Mouse (Mus musculus) CH12.LX (cell line): ENCODE measurements around the gene Add1. TPM values are rescaled to one million over a fixed set of nuclear protein-coding genes. Genes with fewer than 3 reads are reported as not detected.
A peak's percentile ranks its signal among the peaks of the same experiment; 100 is the strongest.
"Not testable (repeated sequence)": the region's sequence is repeated elsewhere in the genome, so short reads cannot be mapped to it uniquely, and the experiment has no call there.

Experiments
- DNase-seq: peaks from one replicate; pipeline ENCODE4 v3.0.0-alpha.2; 2013; ENCODE audit errors: extremely low read depth
- H3K27ac ChIP-seq: 2 replicates; pipeline ENCODE4 v1.5.1; 2012; ENCODE audit warnings: low read depth, mild to moderate bottlenecking, control low read depth, moderate library complexity; ENCODE audit not compliant: insufficient read depth
- H3K27me3 ChIP-seq: replicated peaks from 2 replicates; pipeline ENCODE3; 2012; ENCODE audit warnings: inconsistent platforms
- H3K36me3 ChIP-seq, 2 experiments: replicated peaks in 1 of 2; 2 replicates each; pipeline versions ENCODE3 to v1.6.1; 2012; ENCODE audit warnings: inconsistent platforms in 1 of 2, low read length in 1 of 2, mild to moderate bottlenecking in 1 of 2, mixed read lengths in 1 of 2, moderate library complexity in 1 of 2; ENCODE audit not compliant: control insufficient read depth in 1 of 2, insufficient read depth in 1 of 2
- H3K4me1 ChIP-seq, 2 experiments: 2 replicates each; pipeline ENCODE4 v1.6.1; 2012; ENCODE audit warnings: inconsistent platforms in 1 of 2, moderate library complexity in 1 of 2; ENCODE audit not compliant: insufficient read depth in 2 of 2, control insufficient read depth in 1 of 2
- H3K4me2 ChIP-seq: 2 replicates; pipeline ENCODE4 v1.6.1; 2012; ENCODE audit warnings: low read depth, mild to moderate bottlenecking, control low read depth; ENCODE audit not compliant: poor library complexity, insufficient read depth, severe bottlenecking
- H3K4me3 ChIP-seq, 3 experiments: fragments of 150-350 bp in 1 of 3; sonication (generic) in 1 of 3; replicated peaks in 1 of 3; 2 replicates each; pipeline versions ENCODE3 to v1.5.1; 2011 to 2012; ENCODE audit warnings: low read depth in 2 of 3, low read length in 2 of 3, mild to moderate bottlenecking in 2 of 3, moderate library complexity in 2 of 3, control low read depth in 1 of 3, improper control_type of control experiment in 1 of 3, inconsistent platforms in 1 of 3, mixed read lengths in 1 of 3; ENCODE audit not compliant: poor library complexity in 1 of 3
- H3K79me2 ChIP-seq: replicated peaks from 2 replicates; pipeline ENCODE4 v1.6.1; 2012; ENCODE audit warnings: mild to moderate bottlenecking, moderate library complexity; ENCODE audit not compliant: control insufficient read depth, poor library complexity, insufficient read depth, severe bottlenecking; ENCODE audit errors: extremely low read depth
- H3K9ac ChIP-seq: 2 replicates; pipeline ENCODE4 v1.6.1; 2012; ENCODE audit warnings: low read depth, mild to moderate bottlenecking, control low read depth, moderate library complexity; ENCODE audit not compliant: insufficient read depth
- H3K9me3 ChIP-seq: replicated peaks from 2 replicates; pipeline ENCODE3; 2012; ENCODE audit warnings: low read length, inconsistent platforms, mixed read lengths
- BHLHE40 ChIP-seq: IDR thresholded peaks from 2 replicates; pipeline ENCODE4 v1.6.1; 2011; ENCODE audit warnings: mild to moderate bottlenecking, low read depth, low read length, improper control_type of control experiment
- CHD1 ChIP-seq: IDR thresholded peaks from 2 replicates; pipeline ENCODE4 v1.6.1; 2012; ENCODE audit warnings: low read depth, low read length, improper control_type of control experiment, inconsistent platforms
- CHD2 ChIP-seq: IDR thresholded peaks from 2 replicates; pipeline ENCODE4 v1.6.1; 2011; ENCODE audit warnings: low read length, improper control_type of control experiment
- E2F4 ChIP-seq: IDR thresholded peaks from 2 replicates; pipeline ENCODE4 v1.6.1; 2011; ENCODE audit warnings: low read depth, low read length, improper control_type of control experiment; ENCODE audit not compliant: insufficient replicate concordance
- ETS1 ChIP-seq: conservative IDR thresholded peaks from 2 replicates; pipeline ENCODE4 v1.6.1; 2012; ENCODE audit warnings: low read depth, mild to moderate bottlenecking, inconsistent platforms, low read length, improper control_type of control experiment, moderate library complexity
- GABPA ChIP-seq: IDR thresholded peaks from 2 replicates; pipeline ENCODE4 v1.6.1; 2012; ENCODE audit warnings: low read depth, low read length, improper control_type of control experiment, inconsistent platforms; ENCODE audit not compliant: insufficient replicate concordance
- IRF4 ChIP-seq: IDR thresholded peaks from 2 replicates; pipeline ENCODE4 v1.6.1; 2014; ENCODE audit warnings: low read depth, mild to moderate bottlenecking, inconsistent platforms, low read length, improper control_type of control experiment
- KAT2A ChIP-seq: IDR thresholded peaks from 2 replicates; pipeline ENCODE4 v1.6.1; 2012; ENCODE audit warnings: low read length, improper control_type of control experiment, inconsistent platforms; ENCODE audit not compliant: insufficient replicate concordance
- MAX ChIP-seq: IDR thresholded peaks from 2 replicates; pipeline ENCODE4 v1.6.1; 2011; ENCODE audit warnings: low read length, improper control_type of control experiment
- MEF2A ChIP-seq: IDR thresholded peaks from 2 replicates; pipeline ENCODE4 v1.6.1; 2014; ENCODE audit warnings: low read depth, mild to moderate bottlenecking, inconsistent platforms, low read length, improper control_type of control experiment, borderline replicate concordance
- MYC ChIP-seq: IDR thresholded peaks from 2 replicates; pipeline ENCODE4 v1.6.1; 2011; ENCODE audit warnings: low read depth, mild to moderate bottlenecking, improper control_type of control experiment, low read length
- NRF1 ChIP-seq: IDR thresholded peaks from 2 replicates; pipeline ENCODE4 v1.6.1; 2014; ENCODE audit warnings: low read depth, mild to moderate bottlenecking, inconsistent platforms, low read length, improper control_type of control experiment, moderate library complexity
- PAX5 ChIP-seq: IDR thresholded peaks from 2 replicates; pipeline ENCODE4 v1.6.1; 2012; ENCODE audit warnings: low read length, inconsistent platforms, mixed read lengths
- RAD21 ChIP-seq: IDR thresholded peaks from 2 replicates; pipeline ENCODE4 v1.6.1; 2011; ENCODE audit warnings: low read depth, mild to moderate bottlenecking, low read length, improper control_type of control experiment, moderate library complexity
- UBTF ChIP-seq: IDR thresholded peaks from 2 replicates; pipeline ENCODE4 v1.6.1; 2012; ENCODE audit warnings: low read depth, mild to moderate bottlenecking, inconsistent platforms, low read length, improper control_type of control experiment, moderate library complexity
- USF2 ChIP-seq: conservative IDR thresholded peaks from 2 replicates; pipeline ENCODE4 v1.6.1; 2011; ENCODE audit warnings: low read depth, low read length, improper control_type of control experiment
- ZC3H11A ChIP-seq: IDR thresholded peaks from 2 replicates; pipeline ENCODE4 v1.6.1; 2012; ENCODE audit warnings: low read depth, mild to moderate bottlenecking, inconsistent platforms, low read length, improper control_type of control experiment
- ZKSCAN1 ChIP-seq: IDR thresholded peaks from 2 replicates; pipeline ENCODE4 v1.6.1; 2012; ENCODE audit warnings: low read depth, inconsistent platforms, low read length, improper control_type of control experiment, borderline replicate concordance
- ZMIZ1 ChIP-seq: IDR thresholded peaks from 2 replicates; pipeline ENCODE4 v1.6.1; 2012; ENCODE audit warnings: low read depth, mild to moderate bottlenecking, inconsistent platforms, low read length, improper control_type of control experiment
- ZNF384 ChIP-seq: IDR thresholded peaks from 2 replicates; pipeline ENCODE4 v1.6.1; 2012; ENCODE audit warnings: low read depth, low read length, improper control_type of control experiment, inconsistent platforms
- dilution Hi-C: fragments of 300-500 bp; cut with MboI; formaldehyde crosslinking; loops from 2 replicates; pipeline ENCODE4 v1.14.3; 2020; ENCODE audit warnings: low sequenced_read_pairs; ENCODE audit not compliant: extremely low pct_unique_long_range_greater_than_20kb, extremely low pct_ligation_motif_present
- in situ Hi-C: fragments of 300-500 bp; cut with MboI; formaldehyde crosslinking; loops from 3 replicates; pipeline ENCODE4 v1.14.3; 2019; ENCODE audit warnings: low sequenced_read_pairs, low pct_ligation_motif_present, low pct_unique_long_range_greater_than_20kb, mixed read lengths
- polyA plus RNA-seq: library from polyadenylated mRNA; unstranded; fragments of >175 nt; gene quantifications from 2 replicates; pipeline ENCODE4 v1.2.1, GENCODE M21; 2012; ENCODE audit warnings: low read depth; ENCODE audit not compliant: insufficient read length
- total RNA-seq, 2 experiments: library from RNA; depleted of rRNA; stranded (reverse); fragments of 300-350 nt in 1 of 2; fragments of >200 nt in 1 of 2; gene quantifications; 2 replicates each; pipeline ENCODE4 v1.2.3; 2012 to 2014

Gene Add1
- total and polyA plus RNA-seq, 3 experiments, result 28.1 to 46.0 (median 45.0) TPM

GRCm38 (mm10) chr5:34565545-34566283 lies 7.8 kb upstream of the Add1 start:
- Histone ChIP-seq H3K27me3 (no peaks in the 10 kb centered on the region), H3K27ac (no peak overlapping the region), H3K9ac (no peak overlapping the region), H3K4me1 (peaks cover 2 to 4% of the 10 kb centered on the region in 2 experiments; a peak in 2 of 4 replicates), H3K4me2 (no peak overlapping the region), H3K79me2 (no peaks in the 10 kb centered on the region), H3K9me3 (no peaks in the 10 kb centered on the region), H3K4me3 (no peak overlapping the region), H3K36me3 (peaks cover 20 to 43% of the 10 kb centered on the region in 2 experiments)
- dilution Hi-C loops (no loop called here), in situ Hi-C loops (no loop called here)
- no peak for DNase-seq
- no peak for TF ChIP-seq UBTF
- no peak for TF ChIP-seq USF2
- no peak for TF ChIP-seq CHD1
- TF ChIP-seq MAX, result no peak
- TF ChIP-seq E2F4, result no peak
- no peak for TF ChIP-seq ETS1
- no peak for TF ChIP-seq ZNF384
- TF ChIP-seq ZC3H11A, result no peak
- no peak for TF ChIP-seq NRF1
- TF ChIP-seq MYC, result no peak
- no peak for TF ChIP-seq ZKSCAN1
- TF ChIP-seq BHLHE40, result no peak
- no peak for TF ChIP-seq GABPA
- TF ChIP-seq KAT2A, result no peak
- TF ChIP-seq IRF4, result no peak
- TF ChIP-seq RAD21, result no peak

- in situ Hi-C loops (no loop called here), dilution Hi-C loops (no loop called here)
- no peak for DNase-seq
- Histone ChIP-seq H3K9ac (no peak overlapping the region), H3K4me1 (peaks cover 6 to 19% of the 10 kb centered on the region in 2 experiments), H3K27me3 (no peaks in the 10 kb centered on the region), H3K27ac (no peak overlapping the region), H3K4me2 (no peak overlapping the region), H3K79me2 (peaks cover 6% of the 10 kb centered on the region), H3K9me3 (no peaks in the 10 kb centered on the region), H3K4me3 (no peak overlapping the region), H3K36me3 (no peaks in the 10 kb centered on the region)
- TF ChIP-seq MEF2A (no peak), PAX5 (no peak), IRF4 (no peak), ZKSCAN1 (no peak), CHD2 (no peak), ZMIZ1 (no peak), RAD21 (no peak), USF2 (no peak), MYC (no peak)
Observed at GRCm38 (mm10) chr5:34571551-34571950, 1.9 kb upstream of the Add1 start.

GRCm38 (mm10) chr5:34572568-34572967 lies 896 bp upstream of the Add1 start:
- H3K36me3 ChIP-seq, H3K27me3 ChIP-seq, DNase-seq, dilution Hi-C loops, H3K27ac ChIP-seq, H3K79me2 ChIP-seq, H3K9me3 ChIP-seq, in situ Hi-C loops: not testable (repeated sequence)
- peak overlapping the region; percentile 54; the same call in 1 of the 2 replicates for H3K4me2 ChIP-seq
- peaks cover 6 to 19% of the 10 kb centered on the region in 2 experiments for H3K4me1 ChIP-seq
- H3K9ac ChIP-seq, result peak overlapping the region; percentile 67
- H3K4me3 ChIP-seq, result peak overlapping the region in 1 of 3 experiments; percentile 92
